Mouse (Mus musculus): ENCODE data around the gene Cachd1. TPM values are rescaled to one million over a fixed set of nuclear protein-coding genes. Genes with fewer than 3 reads are reported as not detected.

The Cachd1 gene
- polyA plus RNA-seq (2016; fragmentation: Nextera tagmentation; extraction: Ambion mirVana) = 43.3 and 44.9 TPM in 2 replicates

DNA sequence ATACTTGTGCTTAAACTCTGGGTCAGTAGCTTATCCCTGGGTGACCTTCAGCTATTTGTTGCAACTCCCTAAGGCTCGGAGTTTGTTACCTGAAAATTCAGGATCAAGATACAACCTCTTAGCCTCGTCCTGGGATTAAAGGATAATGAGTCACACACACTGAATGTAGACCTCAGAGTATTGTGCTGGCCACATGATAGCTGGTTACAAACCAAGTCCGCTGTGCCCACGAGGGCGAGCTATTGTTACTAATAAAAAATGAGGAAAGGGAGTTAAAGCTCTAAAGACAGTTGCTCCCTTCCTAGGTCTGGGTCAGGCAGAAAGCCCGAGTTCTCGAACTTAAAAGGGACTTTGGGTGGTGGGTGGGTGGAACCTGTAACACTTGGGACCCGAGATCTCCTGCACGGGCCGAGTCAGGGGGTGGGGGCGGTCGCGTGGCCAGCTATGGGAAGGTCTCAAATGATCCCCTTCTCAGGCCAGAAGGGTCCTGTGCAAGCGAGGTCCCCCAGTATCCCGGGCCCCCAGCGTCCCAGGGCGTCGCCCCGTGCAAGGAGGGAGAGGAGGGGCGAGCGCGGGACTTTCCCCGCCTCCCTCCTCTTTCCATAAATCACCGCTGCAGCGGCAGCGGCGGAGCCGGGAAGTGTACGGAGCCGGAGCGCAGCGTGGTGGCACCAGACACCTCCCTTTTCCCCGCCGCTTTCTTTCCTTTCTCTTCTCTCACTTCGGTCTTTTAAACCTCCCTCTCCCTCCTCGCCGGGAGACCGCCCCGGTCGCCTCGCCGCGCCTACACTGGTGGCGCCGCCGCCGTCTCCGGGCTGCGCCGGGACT, at the start of gene Cachd1:
TSS of gene Cachd1 (plus strand) at position 633 of the 828 bp plus-strand sequence.
- Histone ChIP-seq H3K4me1 (peaks cover 37% of the 10 kb centered on the region), H3K36me3 (no peaks in the 10 kb centered on the region), H3K9me3 (replicated peaks) (no peaks in the 10 kb centered on the region), H3K27ac (peak within 1 kb of the TSS; percentile 99), H3K27me3 (ENCODE audit: low read depth, poor library complexity, severe bottlenecking) (no peaks in the 10 kb centered on the region), H3K4me3 (peak within 1 kb of the TSS; percentile 99)
- DNase-seq (ENCODE audit: low spot score) = peak; percentile 88
- under 1% methylated on average over 50 of the region's 50 CpGs for WGBS

DNA sequence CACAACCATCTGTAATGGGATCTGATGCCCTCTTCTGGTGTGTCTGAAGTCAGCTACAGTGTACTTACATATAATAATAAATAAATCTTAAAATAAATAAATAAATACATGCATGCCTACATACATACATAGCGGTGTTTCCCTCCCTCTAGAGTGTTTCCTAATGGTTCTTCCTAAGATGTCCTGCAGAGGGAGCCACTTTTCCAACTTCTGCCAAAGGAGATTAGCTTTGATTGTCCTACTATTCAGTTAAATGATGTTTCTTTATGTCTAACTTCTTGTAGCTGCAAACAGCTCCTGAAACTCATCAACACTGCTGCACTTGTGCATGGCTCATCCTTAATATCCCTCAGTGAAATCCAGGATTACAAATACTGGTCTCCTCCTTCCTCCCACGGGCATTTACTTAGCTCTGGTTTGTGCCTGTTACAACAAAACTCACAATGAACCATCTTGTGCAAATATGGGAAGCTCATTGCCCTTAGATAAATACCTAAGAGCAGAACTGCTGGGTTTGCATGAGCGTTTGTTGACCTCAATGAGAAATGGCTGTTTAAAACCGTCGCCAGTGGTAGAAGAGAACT, 47.5 kb upstream of the Cachd1 start:
- H3K27ac ChIP-seq = no peak overlapping the region
- no peak for DNase-seq (ENCODE audit: low spot score)
- H3K9me3 ChIP-seq (replicated peaks) = no peaks in the 10 kb centered on the region
- no peaks in the 10 kb centered on the region for H3K4me1 ChIP-seq
- H3K27me3 ChIP-seq (ENCODE audit: low read depth, poor library complexity, severe bottlenecking) = no peaks in the 10 kb centered on the region
- no peaks in the 10 kb centered on the region for H3K36me3 ChIP-seq
- WGBS = 79% methylated on average over 5 of the region's 5 CpGs
- H3K4me3 ChIP-seq = no peak overlapping the region

DNA sequence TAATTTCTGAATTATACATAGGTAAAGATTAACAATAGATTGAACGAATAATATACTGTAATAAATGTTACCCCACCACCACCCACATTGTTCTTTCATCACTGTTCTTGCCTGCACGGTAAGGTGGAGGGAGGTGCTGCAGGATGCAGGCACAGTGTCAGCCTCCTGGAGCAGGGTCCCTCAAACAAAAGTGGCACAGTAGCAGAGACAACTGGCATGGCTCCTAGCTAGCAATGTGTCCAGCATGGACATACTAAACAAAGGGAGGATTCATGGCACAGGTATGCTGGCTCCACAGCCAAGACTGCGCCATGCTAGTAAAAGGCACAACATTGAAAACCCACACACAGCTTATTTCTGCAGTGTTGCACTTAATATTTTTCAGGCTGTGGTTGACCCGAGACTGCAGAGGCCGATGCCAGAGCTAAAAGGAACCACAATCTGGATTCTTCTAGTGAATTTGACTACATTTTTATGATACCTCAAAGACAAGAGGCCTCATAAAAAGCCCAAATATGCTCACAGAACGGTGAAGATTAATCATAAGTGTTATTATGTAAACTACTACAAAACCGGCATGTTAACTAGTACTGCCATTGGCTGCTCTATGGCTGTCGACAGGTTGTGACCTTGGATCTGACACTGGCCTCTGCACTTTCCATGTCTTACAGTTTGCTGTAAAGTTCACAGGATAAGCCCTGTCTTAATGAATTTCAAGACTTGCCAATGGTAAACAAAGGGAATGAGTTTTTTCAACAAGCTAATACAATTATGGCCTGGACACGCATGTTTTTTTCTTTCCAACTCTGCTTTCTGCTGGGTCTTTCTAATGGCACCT, 41.2 kb upstream of the Cachd1 start:
- Histone ChIP-seq H3K9me3 (replicated peaks) (no peaks in the 10 kb centered on the region), H3K27me3 (ENCODE audit: low read depth, poor library complexity, severe bottlenecking) (no peaks in the 10 kb centered on the region), H3K4me3 (no peak overlapping the region), H3K36me3 (no peaks in the 10 kb centered on the region), H3K27ac (no peak overlapping the region), H3K4me1 (no peaks in the 10 kb centered on the region)
- WGBS = 87% methylated on average over 9 of the region's 9 CpGs
- no peak for DNase-seq (ENCODE audit: low spot score)

DNA sequence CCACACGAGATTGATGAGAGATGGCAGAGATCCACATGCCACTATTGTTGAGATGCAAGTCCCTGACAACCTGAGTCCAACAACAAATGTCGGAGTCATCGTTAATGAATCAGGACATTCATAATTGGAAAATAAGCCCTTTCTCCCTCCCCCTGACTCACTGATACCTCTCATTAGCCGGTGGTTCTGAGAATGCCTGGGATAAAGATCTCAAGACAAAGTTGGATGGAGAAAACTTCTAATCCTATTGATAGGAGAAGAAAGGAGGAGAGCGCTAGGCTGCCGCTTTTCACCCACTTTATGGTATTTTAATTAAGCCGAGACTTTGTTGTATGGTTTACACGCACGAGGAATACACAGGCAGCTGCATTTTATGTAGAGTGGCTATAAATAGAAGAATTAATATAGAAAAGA, 40.5 kb upstream of the Cachd1 start:
- no peaks in the 10 kb centered on the region for H3K36me3 ChIP-seq
- no peaks in the 10 kb centered on the region for H3K9me3 ChIP-seq (replicated peaks)
- 89% methylated on average over 9 of the region's 9 CpGs for WGBS
- no peak overlapping the region for H3K27ac ChIP-seq
- no peaks in the 10 kb centered on the region for H3K27me3 ChIP-seq (ENCODE audit: low read depth, poor library complexity, severe bottlenecking)
- H3K4me3 ChIP-seq = no peak overlapping the region
- no peak for DNase-seq (ENCODE audit: low spot score)
- no peaks in the 10 kb centered on the region for H3K4me1 ChIP-seq

DNA sequence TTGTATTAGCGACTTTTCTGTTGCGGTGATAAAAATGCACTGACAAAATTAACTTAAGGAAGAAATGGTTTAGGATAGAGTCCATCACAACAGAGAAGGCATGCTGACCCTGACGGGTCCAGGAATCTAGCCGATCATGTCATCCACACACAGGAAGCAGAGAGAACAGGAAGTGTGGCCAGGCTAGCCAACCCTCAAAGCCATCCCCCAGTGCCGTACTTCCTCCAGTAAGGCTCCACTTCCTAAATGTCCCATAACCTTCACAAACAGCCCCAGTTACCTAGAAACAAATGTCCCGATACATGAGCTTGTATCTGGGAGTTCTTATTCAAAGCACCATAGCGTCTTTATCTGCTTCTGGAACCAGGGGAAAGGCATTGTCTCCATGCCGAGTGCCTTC, 32.9 kb upstream of the Cachd1 start:
- Histone ChIP-seq H3K27ac (no peak overlapping the region), H3K27me3 (ENCODE audit: low read depth, poor library complexity, severe bottlenecking) (no peaks in the 10 kb centered on the region), H3K4me1 (no peaks in the 10 kb centered on the region), H3K4me3 (no peak overlapping the region), H3K36me3 (no peaks in the 10 kb centered on the region), H3K9me3 (replicated peaks) (no peaks in the 10 kb centered on the region)
- no peak for DNase-seq (ENCODE audit: low spot score)
- whole genome bisulfite sequencing = 89% methylated on average over 8 of the region's 8 CpGs

DNA sequence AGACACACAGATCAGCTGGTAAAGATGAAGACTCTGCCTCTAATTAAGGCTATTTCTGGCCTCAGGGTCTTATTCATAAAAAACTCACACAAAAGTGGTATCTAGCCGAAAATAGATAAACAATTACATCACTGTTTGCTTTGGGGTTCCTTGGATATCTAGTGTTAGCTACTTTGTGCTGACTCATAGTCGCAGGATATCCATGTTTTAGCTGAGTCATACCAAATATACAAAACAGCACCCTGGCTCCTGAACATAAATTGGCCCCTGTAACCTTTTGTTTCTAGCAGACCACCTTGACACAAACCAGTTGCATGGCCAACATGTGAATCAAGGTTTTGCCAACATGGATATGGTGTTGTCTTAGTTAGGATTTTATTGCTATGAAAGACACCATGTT, 24.2 kb upstream of the Cachd1 start:
- no peaks in the 10 kb centered on the region for H3K36me3 ChIP-seq
- no peaks in the 10 kb centered on the region for H3K4me1 ChIP-seq
- H3K9me3 ChIP-seq (replicated peaks) = no peaks in the 10 kb centered on the region
- no peak overlapping the region for H3K27ac ChIP-seq
- WGBS = 86% methylated on average over 2 of the region's 2 CpGs
- no peak overlapping the region for H3K4me3 ChIP-seq
- DNase-seq (ENCODE audit: low spot score) = no peak
- no peaks in the 10 kb centered on the region for H3K27me3 ChIP-seq (ENCODE audit: low read depth, poor library complexity, severe bottlenecking)

DNA sequence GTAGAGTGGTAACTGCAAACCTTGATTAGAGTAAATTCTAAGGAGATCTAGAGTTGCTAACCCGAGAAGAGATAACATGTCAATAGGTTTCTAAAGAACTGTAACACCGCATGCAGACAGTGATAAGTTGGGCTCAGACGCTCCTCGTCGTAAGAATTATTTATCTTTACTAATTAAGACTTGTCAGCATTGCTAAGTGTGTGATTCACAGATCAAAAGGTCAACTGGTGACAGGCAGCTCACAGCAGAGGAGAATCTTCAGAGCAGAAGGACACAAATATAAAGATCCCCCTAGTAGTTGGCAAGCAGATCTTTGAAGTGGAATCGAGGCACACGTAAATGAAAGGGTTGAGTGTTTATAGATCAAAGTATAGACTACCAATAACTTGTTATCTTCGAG, 20.8 kb upstream of the Cachd1 start:
- WGBS = 48% methylated on average over 8 of the region's 8 CpGs
- no peak overlapping the region for H3K27ac ChIP-seq

DNA sequence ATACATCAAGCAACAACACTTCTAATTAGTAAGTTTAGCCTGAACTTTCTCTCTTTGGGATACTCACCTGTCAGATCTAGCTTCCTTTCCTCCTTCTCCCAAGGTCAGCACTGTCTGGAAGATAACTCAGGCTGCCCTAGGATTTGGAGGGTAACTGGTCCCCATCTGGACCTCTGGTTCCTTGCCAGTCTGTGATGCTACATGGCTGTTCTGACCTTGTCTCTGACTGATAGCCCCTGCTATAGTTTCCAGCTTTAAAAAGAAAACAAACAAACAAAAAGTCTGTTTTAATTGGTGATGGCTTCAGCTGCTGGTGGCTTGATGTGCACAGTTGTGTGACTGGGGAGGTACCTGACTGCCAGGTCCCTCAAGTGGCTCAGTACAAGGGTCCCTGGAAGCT, 20.0 kb upstream of the Cachd1 start:
- Histone ChIP-seq H3K9me3 (replicated peaks) (no peaks in the 10 kb centered on the region), H3K4me3 (no peak overlapping the region), H3K27ac (no peak overlapping the region), H3K36me3 (no peaks in the 10 kb centered on the region), H3K4me1 (no peaks in the 10 kb centered on the region), H3K27me3 (ENCODE audit: low read depth, poor library complexity, severe bottlenecking) (no peaks in the 10 kb centered on the region)
- DNase-seq (ENCODE audit: low spot score) = no peak

More for the DNA sequence above, 20.8 kb upstream of the Cachd1 start:
- Histone ChIP-seq H3K4me1 (no peaks in the 10 kb centered on the region), H3K9me3 (replicated peaks) (no peaks in the 10 kb centered on the region), H3K27me3 (ENCODE audit: low read depth, poor library complexity, severe bottlenecking) (no peaks in the 10 kb centered on the region), H3K4me3 (no peak overlapping the region), H3K36me3 (no peaks in the 10 kb centered on the region)
- DNase-seq (ENCODE audit: low spot score) = no peak

DNA sequence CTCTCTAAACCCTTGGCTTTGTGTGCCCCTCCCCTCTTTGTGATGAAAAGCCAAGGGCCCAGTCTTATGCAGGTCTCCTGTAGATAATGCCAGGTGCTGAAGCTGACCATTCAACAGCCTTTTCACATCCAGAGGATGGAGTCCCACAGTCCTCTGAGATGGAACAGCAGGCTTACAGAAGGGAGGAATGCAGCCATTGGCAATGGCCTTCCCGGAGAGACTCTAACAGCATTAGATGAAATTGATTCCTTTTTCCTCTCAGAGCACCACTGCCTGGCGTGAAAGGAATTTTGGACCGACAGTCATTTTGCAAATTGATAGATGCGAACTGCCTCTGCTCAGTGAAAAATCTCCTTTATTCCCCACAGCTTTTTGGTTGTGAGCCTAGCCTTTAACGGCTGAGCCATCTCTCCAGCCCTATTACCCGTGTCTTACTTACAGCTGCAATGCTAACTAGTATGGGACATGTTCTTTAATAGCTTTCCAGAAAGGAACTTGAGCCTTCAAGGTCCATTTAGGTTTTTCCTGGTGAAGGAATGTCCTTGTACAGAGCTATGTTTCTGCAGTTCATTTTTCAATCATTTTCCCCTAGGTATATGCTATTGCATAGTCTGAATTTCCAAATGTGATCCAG, 18.1 kb upstream of the Cachd1 start:
- Histone ChIP-seq H3K36me3 (no peaks in the 10 kb centered on the region), H3K27ac (no peak overlapping the region), H3K27me3 (ENCODE audit: low read depth, poor library complexity, severe bottlenecking) (no peaks in the 10 kb centered on the region), H3K4me1 (no peaks in the 10 kb centered on the region), H3K9me3 (replicated peaks) (no peaks in the 10 kb centered on the region), H3K4me3 (no peak overlapping the region)
- DNase-seq (ENCODE audit: low spot score) = no peak
- WGBS = 82% methylated on average over 6 of the region's 6 CpGs

DNA sequence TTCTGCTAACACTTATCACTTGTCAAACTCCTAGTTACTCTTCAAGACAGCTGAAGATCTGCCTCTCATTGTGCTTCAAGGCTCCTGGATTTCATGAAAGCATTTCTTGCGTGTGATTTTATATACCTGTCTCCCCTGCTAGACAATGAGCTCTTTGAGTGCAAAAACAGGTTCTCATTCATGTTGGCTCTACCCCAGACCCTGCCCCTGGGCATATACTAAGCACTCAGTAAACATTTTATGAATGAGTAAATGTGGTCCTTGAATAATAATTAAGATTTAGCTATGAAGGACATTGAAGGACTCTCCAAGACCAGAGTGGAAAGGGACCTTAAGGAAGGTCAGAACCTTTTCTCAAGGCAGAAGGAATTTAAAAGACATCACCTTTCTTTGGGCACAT, 16.9 kb upstream of the Cachd1 start:
- 97% methylated on average over 1 of the region's 1 CpGs for whole genome bisulfite sequencing

DNA sequence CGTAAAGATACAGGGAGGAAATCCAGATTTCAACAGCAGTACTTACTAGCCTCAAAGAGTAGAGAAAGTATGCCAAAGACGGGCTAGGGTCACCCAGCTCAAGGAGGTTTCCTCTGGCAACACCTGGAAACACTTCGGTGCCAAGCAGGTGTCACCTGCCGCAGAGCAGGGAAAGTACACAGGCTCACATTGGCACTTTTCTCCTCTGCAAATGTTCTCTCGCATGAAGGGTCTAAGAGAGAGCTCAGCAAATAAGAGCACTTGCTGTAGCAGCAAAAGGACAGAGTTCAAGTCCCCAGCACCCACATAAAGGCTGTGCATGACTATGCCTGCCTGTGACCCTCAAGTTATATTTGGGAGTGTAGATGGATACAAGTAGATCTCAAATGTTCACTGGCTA, 16.1 kb upstream of the Cachd1 start:
- no peak overlapping the region for H3K4me3 ChIP-seq
- 88% methylated on average over 5 of the region's 5 CpGs for WGBS
- H3K36me3 ChIP-seq = no peaks in the 10 kb centered on the region
- no peaks in the 10 kb centered on the region for H3K27me3 ChIP-seq (ENCODE audit: low read depth, poor library complexity, severe bottlenecking)
- H3K4me1 ChIP-seq = no peaks in the 10 kb centered on the region
- no peak overlapping the region for H3K27ac ChIP-seq
- no peaks in the 10 kb centered on the region for H3K9me3 ChIP-seq (replicated peaks)
- no peak for DNase-seq (ENCODE audit: low spot score)

More for the DNA sequence above, 16.9 kb upstream of the Cachd1 start:
- no peaks in the 10 kb centered on the region for H3K9me3 ChIP-seq (replicated peaks)
- H3K36me3 ChIP-seq = no peaks in the 10 kb centered on the region
- no peak overlapping the region for H3K4me3 ChIP-seq
- no peaks in the 10 kb centered on the region for H3K27me3 ChIP-seq (ENCODE audit: low read depth, poor library complexity, severe bottlenecking)
- no peak for DNase-seq (ENCODE audit: low spot score)
- H3K27ac ChIP-seq = no peak overlapping the region
- no peaks in the 10 kb centered on the region for H3K4me1 ChIP-seq

DNA sequence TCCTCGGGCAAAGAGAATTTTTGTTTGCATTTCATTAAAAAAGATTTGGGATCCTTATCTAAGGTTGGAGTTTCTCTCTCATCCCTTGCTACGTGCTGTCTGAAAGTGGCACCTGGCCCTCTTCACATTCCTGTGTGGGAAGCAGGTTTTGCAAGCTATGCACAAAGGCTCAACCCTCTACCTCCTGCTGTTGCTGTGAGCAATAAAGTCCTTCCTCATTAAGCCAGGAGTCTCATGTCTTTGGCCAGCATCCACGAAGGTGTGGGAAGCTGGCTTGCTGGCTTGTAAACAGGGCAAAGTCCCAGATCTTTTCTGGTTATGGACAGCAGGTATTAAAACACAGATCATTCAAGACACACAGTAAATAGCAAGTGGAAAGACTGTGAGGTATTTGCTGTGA, 7.9 kb upstream of the Cachd1 start:
- Histone ChIP-seq H3K27ac (no peak overlapping the region), H3K9me3 (replicated peaks) (no peaks in the 10 kb centered on the region), H3K4me3 (no peak overlapping the region), H3K4me1 (peaks cover 3% of the 10 kb centered on the region; the same call in 1 of the 2 replicates), H3K27me3 (ENCODE audit: low read depth, poor library complexity, severe bottlenecking) (0 out of 2 replicates have a peak, but pooled peaks cover 5% of the 10 kb centered on the region), H3K36me3 (no peaks in the 10 kb centered on the region)
- 36% methylated on average over 3 of the region's 3 CpGs for WGBS
- no peak for DNase-seq (ENCODE audit: low spot score)

Measured in limb, embryonic 10.5 days (tissue).